Mouse (Mus musculus) forebrain, embryonic 13.5 days (tissue): ENCODE measurements at regions not wholly inside any gene's neighbourhood (a gene's known extent, or its start where the extent isn't known, plus 50 kb on each side); places are given as distances from the start of the nearest gene placed in this dataset.
"Not testable (repeated sequence)": the region's sequence is repeated elsewhere in the genome, so short reads cannot be mapped to it uniquely, and the experiment has no call there.

ENCODE experiments used
- ATAC-seq: fragments of 200-750 bp; cut with Nextera tagmentation; 2 replicates; pipeline ENCODE4 v1.8.0; 2017
- H3K27ac ChIP-seq: fragments of 300-500 bp; sonication (generic); 2 replicates; pipeline ENCODE4 v1.5.1; 2015; ENCODE audit warnings: inconsistent platforms, mild to moderate bottlenecking, moderate library complexity
- H3K27me3 ChIP-seq: fragments of 300-500 bp; sonication (generic); 2 replicates; pipeline ENCODE4 v1.6.1; 2015; ENCODE audit warnings: mild to moderate bottlenecking, inconsistent platforms
- H3K36me3 ChIP-seq: fragments of 300-500 bp; sonication (generic); 2 replicates; pipeline ENCODE4 v1.6.1; 2015; ENCODE audit warnings: mild to moderate bottlenecking, inconsistent platforms; ENCODE audit not compliant: poor library complexity, severe bottlenecking
- H3K4me1 ChIP-seq: fragments of 300-500 bp; sonication (generic); 2 replicates; pipeline ENCODE4 v1.6.1; 2015; ENCODE audit warnings: inconsistent platforms
- H3K4me2 ChIP-seq: fragments of 300-500 bp; sonication (generic); 2 replicates; pipeline ENCODE4 v1.6.1; 2015; ENCODE audit warnings: inconsistent platforms, mild to moderate bottlenecking, moderate library complexity
- H3K4me3 ChIP-seq: fragments of 300-500 bp; sonication (generic); 2 replicates; pipeline ENCODE4 v1.5.1; 2015; ENCODE audit warnings: mild to moderate bottlenecking, inconsistent platforms
- H3K9ac ChIP-seq: fragments of 300-500 bp; sonication (generic); 2 replicates; pipeline ENCODE4 v1.6.1; 2015; ENCODE audit warnings: mild to moderate bottlenecking, inconsistent platforms
- H3K9me3 ChIP-seq: fragments of 300-500 bp; sonication (generic); replicated peaks from 2 replicates; pipeline ENCODE4 v1.6.1; 2016; ENCODE audit warnings: inconsistent platforms
- WGBS: fragments of 180-500 bp; shearing (Covaris S2); methylation state at CpG from one replicate; pipeline ENCODE4 v1.1.7; 2015; 5-methylcytosine and 5-hydroxymethylcytosine counted together

- Histone ChIP-seq H3K4me2 (no peak overlapping the region), H3K9ac (no peak overlapping the region), H3K9me3 (no peaks in the 10 kb centered on the region), H3K36me3 (no peaks in the 10 kb centered on the region), H3K4me1 (no peaks in the 10 kb centered on the region), H3K4me3 (no peak overlapping the region), H3K27me3 (no peaks in the 10 kb centered on the region), H3K27ac (no peak overlapping the region)
- no peak for ATAC-seq
- WGBS, result 88% methylated on average over 3 of the region's 3 CpGs
Measured at GRCm38 (mm10) chr4:22237640-22238039, 119.7 kb upstream of the Fbxl4 start.

GRCm38 (mm10) chr4:22250276-22250675, 107.1 kb upstream of the Fbxl4 start:
- not testable (repeated sequence) for H3K9me3 ChIP-seq, ATAC-seq, H3K4me2 ChIP-seq, H3K27ac ChIP-seq, H3K9ac ChIP-seq, H3K4me3 ChIP-seq, H3K36me3 ChIP-seq, H3K4me1 ChIP-seq, H3K27me3 ChIP-seq
- WGBS, result 0% methylated on average over 1 of the region's 1 CpGs

GRCm38 (mm10) chr4:22263903-22264302, 93.4 kb upstream of the Fbxl4 start:
- WGBS, result 19% methylated on average over 6 of the region's 6 CpGs
- Histone ChIP-seq H3K4me2 (no peak overlapping the region), H3K36me3 (no peaks in the 10 kb centered on the region), H3K4me3 (no peak overlapping the region), H3K27ac (no peak overlapping the region), H3K27me3 (0 out of 2 replicates have a peak, but pooled peaks cover 3% of the 10 kb centered on the region), H3K9ac (no peak overlapping the region), H3K9me3 (no peaks in the 10 kb centered on the region), H3K4me1 (0 out of 2 replicates have a peak, but pooled peaks cover 3% of the 10 kb centered on the region)
- peak; percentile 63; the same call in 1 of the 2 replicates for ATAC-seq

GRCm38 (mm10) chr4:22269064-22269463, 88.3 kb upstream of the Fbxl4 start:
- no peak overlapping the region for H3K9ac ChIP-seq
- H3K4me1 ChIP-seq, result no peaks in the 10 kb centered on the region
- WGBS, result 48% methylated on average over 6 of the region's 6 CpGs
- no peak overlapping the region for H3K4me3 ChIP-seq
- H3K9me3 ChIP-seq, result no peaks in the 10 kb centered on the region
- peak; percentile 68; the same call in 1 of the 2 replicates for ATAC-seq
- H3K27me3 ChIP-seq, result no peaks in the 10 kb centered on the region
- no peaks in the 10 kb centered on the region for H3K36me3 ChIP-seq
- no peak overlapping the region for H3K4me2 ChIP-seq
- no peak overlapping the region for H3K27ac ChIP-seq

- Histone ChIP-seq H3K9ac (no peak overlapping the region), H3K36me3 (no peaks in the 10 kb centered on the region), H3K4me3 (no peak overlapping the region), H3K4me2 (no peak overlapping the region), H3K9me3 (no peaks in the 10 kb centered on the region), H3K27me3 (no peaks in the 10 kb centered on the region), H3K4me1 (no peaks in the 10 kb centered on the region), H3K27ac (no peak overlapping the region)
- ATAC-seq, result no peak
- 79% methylated on average over 4 of the region's 4 CpGs for WGBS
Measured at GRCm38 (mm10) chr4:22274178-22274577, 83.2 kb upstream of the Fbxl4 start.

- no peak overlapping the region for H3K27ac ChIP-seq
- 73% methylated on average over 4 of the region's 4 CpGs for WGBS
- H3K36me3 ChIP-seq, result no peaks in the 10 kb centered on the region
- H3K4me1 ChIP-seq, result no peaks in the 10 kb centered on the region
- ATAC-seq, result no peak
- H3K9ac ChIP-seq, result no peak overlapping the region
- no peaks in the 10 kb centered on the region for H3K27me3 ChIP-seq
- H3K4me2 ChIP-seq, result no peak overlapping the region
- H3K9me3 ChIP-seq, result no peaks in the 10 kb centered on the region
- no peak overlapping the region for H3K4me3 ChIP-seq
Measured at GRCm38 (mm10) chr4:22282536-22283323, 74.6 kb upstream of the Fbxl4 start.

GRCm38 (mm10) chr4:22292169-22292568, 65.2 kb upstream of the Fbxl4 start:
- WGBS, result 62% methylated on average over 3 of the region's 3 CpGs
- Histone ChIP-seq H3K27ac (no peak overlapping the region), H3K4me3 (no peak overlapping the region), H3K9ac (no peak overlapping the region), H3K9me3 (no peaks in the 10 kb centered on the region; the same call in 1 of the 2 replicates), H3K4me2 (no peak overlapping the region), H3K27me3 (no peaks in the 10 kb centered on the region), H3K36me3 (no peaks in the 10 kb centered on the region), H3K4me1 (no peaks in the 10 kb centered on the region)
- 0 out of 2 replicates have a peak, but pooled peaks have one; percentile 68 for ATAC-seq

- H3K4me2 ChIP-seq, result no peak overlapping the region
- H3K4me1 ChIP-seq, result peaks cover 21% of the 10 kb centered on the region
- 95% methylated on average over 7 of the region's 7 CpGs for WGBS
- H3K9me3 ChIP-seq, result peaks cover 8% of the 10 kb centered on the region
- no peak for ATAC-seq
- no peak overlapping the region for H3K9ac ChIP-seq
- H3K27me3 ChIP-seq, result no peaks in the 10 kb centered on the region
- H3K27ac ChIP-seq, result no peak overlapping the region
- H3K36me3 ChIP-seq, result no peaks in the 10 kb centered on the region
- no peak overlapping the region for H3K4me3 ChIP-seq
Measured at GRCm38 (mm10) chr4:22300206-22300605, 57.1 kb upstream of the Fbxl4 start.

- Histone ChIP-seq H3K27me3 (no peaks in the 10 kb centered on the region), H3K4me2 (no peak overlapping the region), H3K36me3 (no peaks in the 10 kb centered on the region), H3K4me3 (no peak overlapping the region), H3K4me1 (peaks cover 21% of the 10 kb centered on the region), H3K27ac (no peak overlapping the region), H3K9ac (no peak overlapping the region), H3K9me3 (peaks cover 8% of the 10 kb centered on the region)
- peak; percentile 92 for ATAC-seq
- WGBS, result 43% methylated on average over 9 of the region's 9 CpGs
Measured at GRCm38 (mm10) chr4:22301148-22301942, 56.0 kb upstream of the Fbxl4 start.

GRCm38 (mm10) chr4:22301943-22302215, 55.5 kb upstream of the Fbxl4 start:
- WGBS, result 17% methylated on average over 4 of the region's 4 CpGs
- Histone ChIP-seq H3K4me3 (no peak overlapping the region), H3K4me2 (no peak overlapping the region), H3K9ac (no peak overlapping the region), H3K9me3 (peaks cover 8% of the 10 kb centered on the region), H3K27ac (no peak overlapping the region), H3K36me3 (no peaks in the 10 kb centered on the region), H3K4me1 (peaks cover 21% of the 10 kb centered on the region), H3K27me3 (no peaks in the 10 kb centered on the region)
- ATAC-seq, result peak; percentile 82

GRCm38 (mm10) chr4:22302262-22302661, 55.1 kb upstream of the Fbxl4 start:
- peaks cover 21% of the 10 kb centered on the region for H3K4me1 ChIP-seq
- H3K27ac ChIP-seq, result no peak overlapping the region
- H3K27me3 ChIP-seq, result no peaks in the 10 kb centered on the region
- H3K9ac ChIP-seq, result no peak overlapping the region
- H3K9me3 ChIP-seq, result peaks cover 8% of the 10 kb centered on the region
- no peak overlapping the region for H3K4me2 ChIP-seq
- no peaks in the 10 kb centered on the region for H3K36me3 ChIP-seq
- WGBS, result 56% methylated on average over 1 of the region's 1 CpGs
- peak; percentile 22; the same call in 1 of the 2 replicates for ATAC-seq
- no peak overlapping the region for H3K4me3 ChIP-seq
